Mouse (Mus musculus): ENCODE measurements around the gene Tmem109.

Tmem109 gene

GRCm38 (mm10) chr19:10842914-10843313 is 38.9 kb downstream of the Tmem109 start:
- intact Hi-C loops (cut with DNase I) = no loop called here

DNA sequence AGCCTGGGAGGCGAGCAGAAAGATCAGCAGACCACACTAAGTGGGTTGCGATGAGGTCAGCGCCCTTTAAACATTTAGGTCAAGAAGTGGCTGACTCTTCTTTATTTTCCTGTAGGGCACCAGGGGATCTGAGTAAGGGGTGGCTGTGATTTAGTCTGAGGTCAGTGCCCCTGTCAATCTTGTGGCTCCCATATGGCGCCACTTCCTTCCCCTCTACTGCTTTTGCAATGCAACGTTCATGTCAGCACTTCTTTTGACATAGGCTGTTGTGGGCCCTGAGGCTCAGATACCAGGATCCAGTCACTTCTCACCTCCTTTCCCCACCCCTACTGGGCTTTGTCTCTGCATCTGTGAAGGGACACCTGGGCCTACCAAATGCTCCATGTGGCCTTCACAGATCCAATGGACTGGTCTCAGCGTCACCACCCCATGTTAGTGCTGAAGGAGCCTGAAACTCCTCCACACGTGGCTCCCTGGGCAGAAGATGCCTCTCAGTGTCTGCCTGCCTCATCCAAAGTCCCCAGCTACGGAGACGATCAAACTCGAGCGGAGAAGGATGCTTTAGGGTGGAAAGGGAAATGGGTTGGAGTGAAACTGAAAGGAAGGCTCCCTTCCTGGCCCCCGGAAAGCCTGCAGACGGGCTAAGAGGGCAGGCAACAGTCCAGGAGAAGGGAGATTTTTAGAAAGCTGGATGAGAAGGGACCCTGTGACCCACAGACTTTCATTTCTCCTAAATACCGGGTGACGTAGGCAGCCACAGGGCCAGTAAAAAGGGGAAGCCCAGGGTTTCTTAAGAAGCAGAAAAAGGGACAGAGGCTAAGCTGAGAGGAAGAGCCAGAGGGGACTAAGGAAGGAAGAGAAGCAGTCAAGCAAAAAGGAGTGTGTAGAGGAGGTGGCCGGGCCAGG is 39.8 kb downstream of the Tmem109 start:
- intact Hi-C loops (cut with DNase I) = no loop called here

- intact Hi-C loops (cut with DNase I) = no loop called here
Observed at GRCm38 (mm10) chr19:10839010-10839892, 42.5 kb downstream of the Tmem109 start, which contains the start of gene Slc15a3. Slc15a3 (plus strand) TSS chr19:10839727.

- intact Hi-C loops (cut with DNase I) = no loop called here
Observed at GRCm38 (mm10) chr19:10835671-10836070, 46.1 kb downstream of the Tmem109 start.

DNA sequence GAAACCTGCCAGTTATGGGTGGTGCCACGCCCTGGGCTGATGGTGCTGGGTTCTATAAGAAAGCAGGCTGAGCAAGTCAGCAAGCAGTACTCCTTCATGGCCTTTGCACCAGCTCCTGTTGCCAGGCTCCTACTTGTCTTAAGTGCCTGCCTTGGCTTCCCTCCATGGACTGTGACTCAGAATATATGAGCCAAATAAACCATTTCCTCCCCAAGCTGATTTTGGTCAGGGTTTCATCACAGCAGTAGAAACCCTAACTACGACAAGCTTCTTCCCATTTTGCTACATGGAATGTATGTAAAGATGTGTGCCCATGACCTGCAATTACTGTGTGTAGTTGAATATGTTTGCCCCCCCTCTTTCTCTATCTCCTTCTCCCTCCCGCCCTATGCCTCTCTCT is 48.2 kb downstream of the Tmem109 start:
- intact Hi-C loops (cut with DNase I) = loop anchor here (5.0 kb wide), 2 partner anchors 116 to 156 kb away; partner anchors contain the start of gene Pga5

GRCm38 (mm10) chr19:10832030-10832429 is 49.8 kb downstream of the Tmem109 start:
- intact Hi-C loops (cut with DNase I) = loop anchor here (5.0 kb wide), 2 partner anchors 115 to 155 kb away; partner anchors contain the start of gene Pga5

DNA sequence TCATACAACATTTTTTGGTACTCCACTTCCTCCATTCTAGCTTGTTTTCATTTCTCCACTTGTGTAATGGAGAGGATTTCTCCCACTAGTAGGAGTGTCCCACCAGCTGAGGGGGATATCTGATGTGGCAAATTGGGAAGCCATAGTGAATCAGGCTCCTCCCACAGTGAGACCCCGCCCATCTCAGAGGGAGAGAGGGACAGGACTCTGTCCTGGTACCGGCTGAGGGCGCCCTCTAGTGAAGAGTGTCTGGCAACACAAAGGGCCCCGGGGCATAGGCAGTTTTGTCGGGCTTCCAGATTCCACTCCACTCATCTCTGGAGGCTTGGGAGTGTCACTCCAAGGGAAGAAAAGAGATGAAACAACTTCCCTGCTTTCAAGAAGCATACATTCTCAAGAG is 50.4 kb downstream of the Tmem109 start:
- intact Hi-C loops (cut with DNase I) = loop anchor here (5.0 kb wide), 2 partner anchors 114 to 154 kb away; partner anchors contain the start of gene Pga5

- intact Hi-C loops (cut with DNase I) = loop anchor here (5.0 kb wide), 2 partner anchors 112 to 152 kb away; partner anchors contain the start of gene Pga5
Observed at GRCm38 (mm10) chr19:10829436-10830175, 52.2 kb downstream of the Tmem109 start, which contains the start of gene Cd6. Cd6 (minus strand) TSS chr19:10830058.

GRCm38 (mm10) chr19:10828321-10828720 is 53.5 kb downstream of the Tmem109 start:
- intact Hi-C loops (cut with DNase I) = no loop called here

- intact Hi-C loops (cut with DNase I) = no loop called here
Observed at GRCm38 (mm10) chr19:10824061-10824460, 57.7 kb downstream of the Tmem109 start.

DNA sequence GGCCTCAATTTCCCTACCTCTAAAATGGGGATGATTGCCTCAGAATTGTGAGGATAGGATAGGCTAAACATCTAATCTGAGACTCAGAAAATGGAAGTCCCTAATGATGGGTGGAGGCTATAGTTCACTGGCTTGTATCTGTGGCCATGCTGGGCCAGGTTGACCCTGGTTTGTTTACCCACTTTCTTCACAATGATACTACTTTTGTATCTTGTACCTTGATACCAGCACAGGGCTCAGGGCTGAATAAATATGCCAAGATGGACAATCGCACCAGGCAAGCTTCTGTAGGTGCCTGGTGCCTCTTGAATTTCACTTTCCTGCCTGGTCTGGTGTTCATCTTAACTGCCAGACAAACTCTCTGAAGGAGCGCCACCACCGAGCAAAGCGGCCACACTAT is 59.3 kb downstream of the Tmem109 start:
- intact Hi-C loops (cut with DNase I) = no loop called here

DNA sequence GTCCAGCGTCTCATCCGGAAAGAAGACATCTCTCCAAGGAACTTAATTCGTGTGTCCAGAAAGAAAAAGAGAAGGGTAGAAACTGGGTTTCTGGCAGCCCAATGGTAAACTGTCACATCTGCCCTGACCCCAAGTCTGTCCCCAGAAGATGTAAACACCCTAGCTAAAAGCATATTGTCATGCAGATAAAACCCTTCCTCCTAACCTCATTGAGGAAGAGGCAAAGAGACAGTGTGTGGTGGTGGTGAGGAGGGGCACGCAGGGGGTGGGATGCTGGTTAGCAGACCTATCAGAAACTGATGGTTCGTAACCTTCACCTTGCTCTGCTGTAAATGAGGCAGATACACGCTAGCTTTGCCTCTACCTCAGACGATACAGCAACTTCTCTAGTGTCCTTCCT is 60.5 kb downstream of the Tmem109 start:
- intact Hi-C loops (cut with DNase I) = no loop called here
